Mouse (Mus musculus): ENCODE data around the gene Dcdc2a.

DNA sequence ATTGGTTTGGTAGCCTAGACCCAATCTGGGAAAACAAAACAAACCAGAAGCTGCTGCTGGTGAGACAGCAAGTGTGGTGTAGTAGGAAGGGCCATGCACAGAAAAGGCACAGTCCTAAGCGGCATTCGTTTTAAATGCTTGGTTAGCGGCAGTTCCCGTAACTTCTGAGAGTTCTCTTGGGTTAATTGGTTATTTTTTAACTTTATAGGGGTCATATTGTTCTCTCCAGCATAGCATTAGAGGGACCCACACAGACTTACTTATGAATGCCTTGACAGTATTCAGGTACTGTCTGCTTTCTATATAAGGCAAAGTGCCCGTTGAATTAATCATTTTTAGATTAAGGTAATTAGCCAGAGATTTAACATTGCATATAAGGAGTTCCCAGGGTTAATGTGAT is 35.5 kb downstream of the Dcdc2a start:
- no peak for TF ChIP-seq POLR2A (IDR thresholded peaks at IDR 0.05; ENCODE audit: low read depth, low read length)
- TF ChIP-seq CTCF (IDR thresholded peaks at IDR 0.05; ENCODE audit: extremely low read depth, insufficient read depth, insufficient read length, insufficient replicate concordance): no peak

All from spleen, adult 2 months (tissue).